Mouse (Mus musculus): ENCODE data around the gene Gm6169.
"Not testable (repeated sequence)": the region's sequence is repeated elsewhere in the genome, so short reads cannot be mapped to it uniquely, and the experiment has no call there.

Gene Gm6169

GRCm38 (mm10) chr13:97099187-97099852 is at the start of gene Gm6169:
Gene Gm6169 (minus strand): TSS chr13:97099237.
- peak; percentile 19 for DNase-seq

- peak; percentile 21 for DNase-seq
Observed at GRCm38 (mm10) chr13:97145834-97146233, 46.8 kb upstream of the Gm6169 start.

- DNase-seq, result no peak
Observed at GRCm38 (mm10) chr13:97142321-97142720, 43.3 kb upstream of the Gm6169 start.

GRCm38 (mm10) chr13:97138404-97138931 is 39.4 kb upstream of the Gm6169 start:
- DNase-seq, result peak; percentile 20

GRCm38 (mm10) chr13:97137466-97138400 is 38.7 kb upstream of the Gm6169 start, which contains the start of the genes Gfm2 and Nsa2:
Gene Gfm2 (plus strand): TSS chr13:97137937.
Gene Nsa2 (minus strand): TSS chr13:97137937.
- DNase-seq, result peak; percentile 90

- DNase-seq, result not testable (repeated sequence)
Observed at GRCm38 (mm10) chr13:97130413-97130812, 31.4 kb upstream of the Gm6169 start.

- DNase-seq, result not testable (repeated sequence)
Observed at GRCm38 (mm10) chr13:97129654-97130053, 30.6 kb upstream of the Gm6169 start.

GRCm38 (mm10) chr13:97121341-97121740 is 22.3 kb upstream of the Gm6169 start:
- no peak for DNase-seq

GRCm38 (mm10) chr13:97109046-97109445 is 10.0 kb upstream of the Gm6169 start:
- no peak for DNase-seq

GRCm38 (mm10) chr13:97107721-97108120 is 8.7 kb upstream of the Gm6169 start:
- DNase-seq, result not testable (repeated sequence)

- no peak for DNase-seq
Observed at GRCm38 (mm10) chr13:97104996-97105395, 6.0 kb upstream of the Gm6169 start.

- no peak for DNase-seq
Observed at GRCm38 (mm10) chr13:97095726-97096125, 3.3 kb downstream of the Gm6169 start.

- DNase-seq, result no peak
Observed at GRCm38 (mm10) chr13:97088183-97088582, 10.9 kb downstream of the Gm6169 start.

GRCm38 (mm10) chr13:97087421-97087820 is 11.6 kb downstream of the Gm6169 start:
- DNase-seq, result no peak

GRCm38 (mm10) chr13:97086316-97086715 is 12.7 kb downstream of the Gm6169 start:
- no peak for DNase-seq

- no peak for DNase-seq
Observed at GRCm38 (mm10) chr13:97082432-97082831, 16.6 kb downstream of the Gm6169 start.

GRCm38 (mm10) chr13:97080615-97081014 is 18.4 kb downstream of the Gm6169 start:
- DNase-seq, result no peak

- DNase-seq, result peak; percentile 70
Observed at GRCm38 (mm10) chr13:97080201-97080600, 18.8 kb downstream of the Gm6169 start.

GRCm38 (mm10) chr13:97077556-97077955 is 21.5 kb downstream of the Gm6169 start:
- DNase-seq, result no peak

GRCm38 (mm10) chr13:97073497-97073896 is 25.5 kb downstream of the Gm6169 start:
- no peak for DNase-seq

- peak; percentile 59 for DNase-seq
Observed at GRCm38 (mm10) chr13:97071626-97072241, 27.3 kb downstream of the Gm6169 start.

- peak; percentile 49 for DNase-seq
Observed at GRCm38 (mm10) chr13:97070931-97071625, 28.0 kb downstream of the Gm6169 start.

Data from cerebellum, adult 9-11 months (tissue).